Mouse (Mus musculus): ENCODE results near the gene Mbd6. TPM values are rescaled to one million over a fixed set of nuclear protein-coding genes. Genes with fewer than 3 reads are reported as not detected.

The Mbd6 gene
- 47.8 and 51.8 TPM in 2 replicates for polyA plus RNA-seq (2012; rRNA removed)

GRCm38 (mm10) chr10:127288800-127289572 is at the start of gene Mbd6:
Gene Mbd6 (minus strand): TSS chr10:127289018.
- peaks cover 20% of the 10 kb centered on the region; the same call in 1 of the 2 replicates for H3K4me1 ChIP-seq (ENCODE audit: control insufficient read depth, insufficient read depth, low read length)
- under 1% methylated on average over 56 of the region's 65 CpGs for WGBS

GRCm38 (mm10) chr10:127337536-127338099 is 48.8 kb upstream of the Mbd6 start:
- no peak for TF ChIP-seq POLR2A (IDR thresholded peaks at IDR 0.05; ENCODE audit: borderline replicate concordance, insufficient read depth, low read length)
- TF ChIP-seq CTCF (IDR thresholded peaks at IDR 0.05; ENCODE audit: borderline replicate concordance, insufficient read depth, low read depth, low read length): no peak
- Histone ChIP-seq H3K4me3 (replicated peaks; ENCODE audit: insufficient read depth, low read depth, low read length) (no peak overlapping the region), H3K27ac (ENCODE audit: insufficient read depth, low read length) (no peak overlapping the region), H3K27me3 (ENCODE audit: control insufficient read depth, insufficient read depth, low read length) (no peaks in the 10 kb centered on the region; the same call in 1 of the 2 replicates), H3K4me1 (ENCODE audit: control insufficient read depth, insufficient read depth, low read length) (no peaks in the 10 kb centered on the region)
- no peak for DNase-seq
- 94% methylated on average over 6 of the region's 6 CpGs for WGBS

More at GRCm38 (mm10) chr10:127288800-127289572, at the start of gene Mbd6:
- peak within 1 kb of the TSS; percentile 96 for H3K27ac ChIP-seq (ENCODE audit: insufficient read depth, low read length)
- TF ChIP-seq CTCF (IDR thresholded peaks at IDR 0.05; ENCODE audit: borderline replicate concordance, insufficient read depth, low read depth, low read length) (no peak), POLR2A (IDR thresholded peaks at IDR 0.05; ENCODE audit: borderline replicate concordance, insufficient read depth, low read length) (0 out of 2 replicates have a peak, but pooled peaks have one; percentile 33)
- H3K27me3 ChIP-seq (ENCODE audit: control insufficient read depth, insufficient read depth, low read length): no peaks in the 10 kb centered on the region
- peak within 1 kb of the TSS; percentile 78 for H3K4me3 ChIP-seq (replicated peaks; ENCODE audit: insufficient read depth, low read depth, low read length)
- peak; percentile 92 to 93 for DNase-seq

- no peaks in the 10 kb centered on the region for H3K4me1 ChIP-seq (ENCODE audit: control insufficient read depth, insufficient read depth, low read length)
Observed at GRCm38 (mm10) chr10:127336952-127337351, 48.1 kb upstream of the Mbd6 start.

GRCm38 (mm10) chr10:127335271-127335670 is 46.5 kb upstream of the Mbd6 start:
- Histone ChIP-seq H3K4me1 (ENCODE audit: control insufficient read depth, insufficient read depth, low read length) (no peaks in the 10 kb centered on the region), H3K27ac (ENCODE audit: insufficient read depth, low read length) (no peak overlapping the region), H3K27me3 (ENCODE audit: control insufficient read depth, insufficient read depth, low read length) (no peaks in the 10 kb centered on the region; the same call in 1 of the 2 replicates), H3K4me3 (replicated peaks; ENCODE audit: insufficient read depth, low read depth, low read length) (no peak overlapping the region)
- TF ChIP-seq CTCF (IDR thresholded peaks at IDR 0.05; ENCODE audit: borderline replicate concordance, insufficient read depth, low read depth, low read length) (no peak), POLR2A (IDR thresholded peaks at IDR 0.05; ENCODE audit: borderline replicate concordance, insufficient read depth, low read length) (no peak)
- DNase-seq: no peak
- WGBS: 74% methylated on average over 1 of the region's 1 CpGs

More at GRCm38 (mm10) chr10:127336952-127337351, 48.1 kb upstream of the Mbd6 start:
- no peak for DNase-seq
- 65% methylated on average over 5 of the region's 5 CpGs for WGBS
- Histone ChIP-seq H3K27ac (ENCODE audit: insufficient read depth, low read length) (no peak overlapping the region), H3K4me3 (replicated peaks; ENCODE audit: insufficient read depth, low read depth, low read length) (no peak overlapping the region), H3K27me3 (ENCODE audit: control insufficient read depth, insufficient read depth, low read length) (no peaks in the 10 kb centered on the region; the same call in 1 of the 2 replicates)
- TF ChIP-seq CTCF (IDR thresholded peaks at IDR 0.05; ENCODE audit: borderline replicate concordance, insufficient read depth, low read depth, low read length) (no peak), POLR2A (IDR thresholded peaks at IDR 0.05; ENCODE audit: borderline replicate concordance, insufficient read depth, low read length) (no peak)

GRCm38 (mm10) chr10:127333152-127333551 is 44.3 kb upstream of the Mbd6 start:
- no peak for DNase-seq
- WGBS: 56% methylated on average over 5 of the region's 5 CpGs
- no peak overlapping the region for H3K4me3 ChIP-seq (replicated peaks; ENCODE audit: insufficient read depth, low read depth, low read length)
- no peaks in the 10 kb centered on the region for H3K4me1 ChIP-seq (ENCODE audit: control insufficient read depth, insufficient read depth, low read length)
- no peak for TF ChIP-seq POLR2A (IDR thresholded peaks at IDR 0.05; ENCODE audit: borderline replicate concordance, insufficient read depth, low read length)
- peak; percentile 13; the same call in 1 of the 2 replicates for TF ChIP-seq CTCF (IDR thresholded peaks at IDR 0.05; ENCODE audit: borderline replicate concordance, insufficient read depth, low read depth, low read length)
- no peaks in the 10 kb centered on the region for H3K27me3 ChIP-seq (ENCODE audit: control insufficient read depth, insufficient read depth, low read length)
- H3K27ac ChIP-seq (ENCODE audit: insufficient read depth, low read length): no peak overlapping the region

GRCm38 (mm10) chr10:127332211-127332874 is 43.5 kb upstream of the Mbd6 start:
- WGBS: 27% methylated on average over 31 of the region's 31 CpGs
- no peak for DNase-seq
- H3K4me1 ChIP-seq (ENCODE audit: control insufficient read depth, insufficient read depth, low read length): no peaks in the 10 kb centered on the region
- no peaks in the 10 kb centered on the region for H3K27me3 ChIP-seq (ENCODE audit: control insufficient read depth, insufficient read depth, low read length)
- TF ChIP-seq POLR2A (IDR thresholded peaks at IDR 0.05; ENCODE audit: borderline replicate concordance, insufficient read depth, low read length) (no peak), CTCF (IDR thresholded peaks at IDR 0.05; ENCODE audit: borderline replicate concordance, insufficient read depth, low read depth, low read length) (peak; percentile 16; the same call in 1 of the 2 replicates)
- no peak overlapping the region for H3K4me3 ChIP-seq (replicated peaks; ENCODE audit: insufficient read depth, low read depth, low read length)
- no peak overlapping the region for H3K27ac ChIP-seq (ENCODE audit: insufficient read depth, low read length)

GRCm38 (mm10) chr10:127330212-127330611 is 41.4 kb upstream of the Mbd6 start:
- no peak overlapping the region for H3K4me3 ChIP-seq (replicated peaks; ENCODE audit: insufficient read depth, low read depth, low read length)
- no peak for TF ChIP-seq CTCF (IDR thresholded peaks at IDR 0.05; ENCODE audit: borderline replicate concordance, insufficient read depth, low read depth, low read length)
- no peak for TF ChIP-seq POLR2A (IDR thresholded peaks at IDR 0.05; ENCODE audit: borderline replicate concordance, insufficient read depth, low read length)
- H3K4me1 ChIP-seq (ENCODE audit: control insufficient read depth, insufficient read depth, low read length): no peaks in the 10 kb centered on the region
- H3K27me3 ChIP-seq (ENCODE audit: control insufficient read depth, insufficient read depth, low read length): no peaks in the 10 kb centered on the region; the same call in 1 of the 2 replicates
- no peak for DNase-seq
- no peak overlapping the region for H3K27ac ChIP-seq (ENCODE audit: insufficient read depth, low read length)
- 66% methylated on average over 7 of the region's 7 CpGs for WGBS
